Comparison of ENCODE assay signal across 19 mouse cellular contexts in the genomic region with DNA sequence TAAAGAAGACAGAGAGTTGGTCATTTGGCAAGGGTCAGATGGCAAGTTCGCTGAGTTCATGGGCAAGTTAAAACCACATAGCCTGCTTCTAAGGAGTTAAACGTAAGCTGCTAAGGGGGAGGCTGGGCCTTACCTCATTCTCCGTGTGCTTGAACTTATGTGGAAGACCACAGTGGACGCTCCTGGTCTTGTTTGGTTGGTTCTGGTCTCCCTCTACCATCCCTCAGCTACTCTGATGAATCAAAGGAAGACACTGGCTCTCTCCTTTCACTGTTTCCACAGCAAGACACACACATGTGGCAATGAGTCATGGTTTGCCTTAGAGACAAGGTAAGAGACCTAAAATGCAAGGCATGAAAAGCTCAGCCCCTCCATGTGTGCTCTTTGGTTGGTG.
A peak's percentile ranks its signal among the peaks of the same experiment; 100 is the strongest.
DNase-seq lines count a peak whose midpoint lies in the region; ATAC-seq and TF ChIP-seq lines count a peak whose summit lies in the region.
"Had no signal": no experiment of that assay in that cellular context is flagged by ENCODE, and none has a peak within 500 bp of the region (broad histone marks: within the 10 kb centered on the region; RNA-seq: fewer than 3 reads in every experiment).

No protein-coding gene starts in this region.

- TF ChIP-seq CTCF in MEL (IDR thresholded peaks at IDR 0.05 in 2 of 3, conservative IDR thresholded peaks at IDR 0.05 in 1 of 3; ENCODE audit: control insufficient read depth in 1 of 3, insufficient read depth in 1 of 3, low read depth in 2 of 3, low read length in 3 of 3, poor library complexity in 1 of 3, severe bottlenecking in 1 of 3): no peak
- TF ChIP-seq CTCF in lung, adult 2 months (IDR thresholded peaks at IDR 0.05; ENCODE audit: insufficient read depth, low read length): no peak

- H3K4me2 ChIP-seq in kidney, embryonic 14.5 days (replicated peaks; ENCODE audit: low read depth, low read length): no peak overlapping the region
- H3K4me2 ChIP-seq in heart, embryonic 12.5 days: no peak overlapping the region
- H3K4me2 ChIP-seq: forebrain, embryonic 12.5 days; heart, embryonic 15.5 days; limb, embryonic 15.5 days had no signal

- peak overlapping the region; percentile 33; the same call in 1 of the 2 replicates for H3K27ac ChIP-seq in kidney, embryonic 14.5 days (ENCODE audit: low read depth, low read length)
- no peak overlapping the region for H3K27ac ChIP-seq in MEL (ENCODE audit: control insufficient read depth, low read depth, low read length)
- H3K27ac ChIP-seq in heart, embryonic 12.5 days (ENCODE audit: poor library complexity, severe bottlenecking): no peak overlapping the region
- H3K27ac ChIP-seq: embryonic facial prominence, embryonic 10.5 days; forebrain, embryonic 12.5 days; heart, adult 2 months; heart, embryonic 15.5 days; limb, embryonic 15.5 days had no signal

- peaks cover 19% of the 10 kb centered on the region; the same call in 1 of the 2 replicates for H3K4me1 ChIP-seq in kidney, embryonic 14.5 days (ENCODE audit: control insufficient read depth, insufficient read depth, low read length)
- H3K4me1 ChIP-seq in MEL (ENCODE audit: control insufficient read depth in 1 of 2, insufficient read depth in 2 of 2, low read length in 2 of 2): no peaks in the 10 kb centered on the region
- no peaks in the 10 kb centered on the region for H3K4me1 ChIP-seq in lung, adult 2 months (ENCODE audit: control insufficient read depth, insufficient read depth, low read length)
- peaks cover 14% of the 10 kb centered on the region for H3K4me1 ChIP-seq in heart, embryonic 12.5 days (replicated peaks)

- no peaks in the 10 kb centered on the region for H3K9me3 ChIP-seq in kidney, embryonic 14.5 days (ENCODE audit: control insufficient read depth, low read length)
- no peaks in the 10 kb centered on the region for H3K9me3 ChIP-seq in MEL (replicated peaks; ENCODE audit: insufficient read depth, low read length)
- H3K9me3 ChIP-seq in heart, embryonic 12.5 days (replicated peaks): no peaks in the 10 kb centered on the region
- H3K9me3 ChIP-seq: embryonic facial prominence, embryonic 10.5 days; forebrain, embryonic 12.5 days; heart, embryonic 15.5 days; limb, embryonic 15.5 days had no signal

- TF ChIP-seq RAD21 in MEL (IDR thresholded peaks at IDR 0.05; ENCODE audit: low read depth, low read length): no peak

- H3K79me2 ChIP-seq in MEL (ENCODE audit: control insufficient read depth, insufficient read depth, low read length, poor library complexity): no peaks in the 10 kb centered on the region

- DNase-seq in kidney, postnatal 14 days: no peak
- peak; percentile 35 for DNase-seq in 3134 (ENCODE audit: extremely low read depth, insufficient read length, low spot score)
- DNase-seq in MEL (ENCODE audit: low read depth, low spot score): peak; percentile 4
- no peak for DNase-seq in lung, adult 2 months
- DNase-seq: cerebellum, adult 18-20 months; cerebellum, postnatal 25 days; heart, adult 2 months; heart, postnatal 4 days; lung, postnatal 14 days; right cerebral cortex, postnatal 14 days; spleen, adult 18-20 months; thymus, postnatal 25 days had no signal

- no peaks in the 10 kb centered on the region for H3K27me3 ChIP-seq in kidney, embryonic 14.5 days (ENCODE audit: control insufficient read depth, insufficient read depth, low read length)
- H3K27me3 ChIP-seq in MEL (ENCODE audit: control insufficient read depth in 1 of 2, insufficient read depth in 2 of 2, low read length in 2 of 2): no peaks in the 10 kb centered on the region
- no peaks in the 10 kb centered on the region for H3K27me3 ChIP-seq in heart, embryonic 12.5 days (replicated peaks)
- H3K27me3 ChIP-seq: heart, embryonic 15.5 days; limb, embryonic 15.5 days had no signal

- H3K4me3 ChIP-seq in kidney, embryonic 14.5 days (ENCODE audit: low read length): no peak overlapping the region
- H3K4me3 ChIP-seq in MEL (ENCODE audit: control insufficient read depth in 1 of 2, insufficient read depth in 1 of 2, low read depth in 2 of 2, low read length in 2 of 2): no peak overlapping the region
- no peak overlapping the region for H3K4me3 ChIP-seq in lung, adult 2 months (replicated peaks; ENCODE audit: extremely low read depth, low read depth, low read length)
- no peak overlapping the region for H3K4me3 ChIP-seq in heart, embryonic 12.5 days
- H3K4me3 ChIP-seq: embryonic facial prominence, embryonic 10.5 days; forebrain, embryonic 12.5 days; heart, adult 2 months; heart, embryonic 15.5 days; limb, embryonic 15.5 days had no signal

- no peak for TF ChIP-seq POLR2A in MEL (IDR thresholded peaks at IDR 0.05; ENCODE audit: control insufficient read depth in 1 of 2, insufficient read depth in 1 of 2, low read depth in 1 of 2, low read length in 2 of 2, poor library complexity in 1 of 2)
- TF ChIP-seq POLR2A in lung, adult 2 months (IDR thresholded peaks at IDR 0.05; ENCODE audit: borderline replicate concordance, extremely low read depth, low read depth, low read length): no peak

- H3K9ac ChIP-seq in kidney, embryonic 14.5 days (ENCODE audit: low read depth, low read length): no peak overlapping the region
- no peak overlapping the region for H3K9ac ChIP-seq in MEL (ENCODE audit: control insufficient read depth, low read depth, low read length, poor library complexity, severe bottlenecking)
- H3K9ac ChIP-seq in heart, embryonic 12.5 days: no peak overlapping the region
- H3K9ac ChIP-seq: forebrain, embryonic 12.5 days; heart, embryonic 15.5 days; limb, embryonic 15.5 days had no signal

- no peaks in the 10 kb centered on the region for H3K36me3 ChIP-seq in kidney, embryonic 14.5 days (ENCODE audit: control insufficient read depth, insufficient read depth, low read length)
- no peaks in the 10 kb centered on the region for H3K36me3 ChIP-seq in MEL (ENCODE audit: control insufficient read depth in 1 of 2, insufficient read depth in 2 of 2, low read length in 2 of 2)
- no peaks in the 10 kb centered on the region for H3K36me3 ChIP-seq in heart, embryonic 12.5 days
- H3K36me3 ChIP-seq: embryonic facial prominence, embryonic 10.5 days; forebrain, embryonic 12.5 days; heart, embryonic 15.5 days; limb, embryonic 15.5 days had no signal

- WGBS in kidney, embryonic 14.5 days: 7% methylated on average over 4 of the region's 4 CpGs
- WGBS in lung, adult 2 months: 46% methylated on average over 4 of the region's 4 CpGs
- WGBS in heart, embryonic 12.5 days: 61% methylated on average over 4 of the region's 4 CpGs

- no peak for TF ChIP-seq EP300 in MEL (IDR thresholded peaks at IDR 0.05; ENCODE audit: low read depth in 1 of 2, low read length in 2 of 2)

- ATAC-seq in kidney, embryonic 14.5 days (ENCODE audit: low FRiP score, low TSS enrichment): peak; percentile 48; the same call in 1 of the 2 replicates
- ATAC-seq in hematopoietic stem cell, adult 5-6 weeks (replicated peaks in 1 of 2; ENCODE audit: insufficient read depth in 1 of 2, low FRiP score in 2 of 2, low TSS enrichment in 1 of 2, low read depth in 1 of 2, poor library complexity in 2 of 2, severe bottlenecking in 2 of 2): peak; percentile 27 to 30; a peak in 2 of 4 replicates
- ATAC-seq in heart, embryonic 12.5 days (ENCODE audit: insufficient number of reproducible peaks, low FRiP score): no peak

TF ChIP-seq in MEL, 35 proteins besides CTCF, POLR2A, EP300 and RAD21:
- no peak for TF ChIP-seq CHD1 (IDR thresholded peaks at IDR 0.05; ENCODE audit: low read depth, low read length)
- no peak for TF ChIP-seq MAX (IDR thresholded peaks at IDR 0.05; ENCODE audit: low read length)
- TF ChIP-seq ZMIZ1 (IDR thresholded peaks at IDR 0.05; ENCODE audit: low read depth, low read length): no peak
- TF ChIP-seq BHLHE40 (IDR thresholded peaks at IDR 0.05; ENCODE audit: borderline replicate concordance, low read depth, low read length): no peak
- TF ChIP-seq USF2 (IDR thresholded peaks at IDR 0.05; ENCODE audit: borderline replicate concordance in 1 of 2, insufficient read depth in 1 of 2, low read depth in 1 of 2, low read length in 2 of 2): no peak
- no peak for TF ChIP-seq MYB (IDR thresholded peaks at IDR 0.05; ENCODE audit: low read depth, low read length)
- no peak for TF ChIP-seq UBTF (IDR thresholded peaks at IDR 0.05; ENCODE audit: borderline replicate concordance, insufficient read depth, low read depth, low read length)
- TF ChIP-seq GABPA (IDR thresholded peaks at IDR 0.05; ENCODE audit: low read depth, low read length): no peak
- TF ChIP-seq ZC3H11A (IDR thresholded peaks at IDR 0.05; ENCODE audit: low read depth, low read length): no peak
- no peak for TF ChIP-seq NELFE (IDR thresholded peaks at IDR 0.05; ENCODE audit: low read depth, low read length)
- no peak for TF ChIP-seq POLR2AphosphoS5 (IDR thresholded peaks at IDR 0.05; ENCODE audit: borderline replicate concordance, low read depth, low read length)
- TF ChIP-seq E2F4 (IDR thresholded peaks at IDR 0.05; ENCODE audit: borderline replicate concordance, low read depth, low read length): no peak
- no peak for TF ChIP-seq NRF1 (IDR thresholded peaks at IDR 0.05; ENCODE audit: insufficient read depth, low read depth, low read length, poor library complexity, severe bottlenecking)
- TF ChIP-seq MAZ (IDR thresholded peaks at IDR 0.05; ENCODE audit: low read depth, low read length): no peak
- no peak for TF ChIP-seq ZNF384 (IDR thresholded peaks at IDR 0.05; ENCODE audit: low read depth, low read length)
- TF ChIP-seq JUND (IDR thresholded peaks at IDR 0.05; ENCODE audit: low read depth, low read length): no peak
- TF ChIP-seq MYC (IDR thresholded peaks at IDR 0.05; ENCODE audit: low read depth, low read length): no peak
- no peak for TF ChIP-seq TCF12 (IDR thresholded peaks at IDR 0.05; ENCODE audit: low read depth, low read length)
- no peak for TF ChIP-seq POLR2AphosphoS2 (IDR thresholded peaks at IDR 0.05; ENCODE audit: low read length)

Comparison
In these comparisons a context has a peak if more than half of its experiments do, and no peak if none do; other contexts are left out.
1. DNase-seq: peak in 3134 (single experiment) and MEL (single experiment); none in kidney, postnatal 14 days (single experiment) and lung, adult 2 months (single experiment).